Mouse (Mus musculus) forebrain, embryonic 12.5 days (tissue): ENCODE measurements around the gene Defb23. TPM values are rescaled to one million over a fixed set of nuclear protein-coding genes. Genes with fewer than 3 reads are reported as not detected.
"Not testable (repeated sequence)": the region's sequence is repeated elsewhere in the genome, so short reads cannot be mapped to it uniquely, and the experiment has no call there.

Source experiments
- ATAC-seq: fragments of 200-750 bp; cut with Nextera tagmentation; 2 replicates; pipeline ENCODE4 v1.8.0; 2017; ENCODE audit warnings: moderate TSS enrichment; ENCODE audit not compliant: low FRiP score
- H3K27ac ChIP-seq: fragments of 300-500 bp; sonication (generic); 2 replicates; pipeline ENCODE4 v1.5.1; 2016; ENCODE audit warnings: mild to moderate bottlenecking
- H3K27me3 ChIP-seq: fragments of 300-500 bp; sonication (generic); 2 replicates; pipeline ENCODE4 v1.6.1; 2016; ENCODE audit warnings: mild to moderate bottlenecking
- H3K36me3 ChIP-seq: fragments of 300-500 bp; sonication (generic); replicated peaks from 2 replicates; pipeline ENCODE4 v1.6.1; 2016; ENCODE audit warnings: mild to moderate bottlenecking
- H3K4me1 ChIP-seq: fragments of 300-500 bp; sonication (generic); 2 replicates; pipeline ENCODE4 v1.6.1; 2016
- H3K4me2 ChIP-seq: fragments of 300-500 bp; sonication (generic); 2 replicates; pipeline ENCODE4 v1.6.1; 2016; ENCODE audit warnings: mild to moderate bottlenecking, moderate library complexity
- H3K4me3 ChIP-seq: fragments of 300-500 bp; sonication (generic); replicated peaks from 2 replicates; pipeline ENCODE4 v1.5.1; 2016; ENCODE audit warnings: mild to moderate bottlenecking
- H3K9ac ChIP-seq: fragments of 300-500 bp; sonication (generic); 2 replicates; pipeline ENCODE4 v1.6.1; 2016; ENCODE audit warnings: mild to moderate bottlenecking
- H3K9me3 ChIP-seq: fragments of 300-500 bp; sonication (generic); 2 replicates; pipeline ENCODE4 v1.6.1; 2016
- WGBS: fragments of 180-500 bp; shearing (Covaris S2); methylation state at CpG from one replicate; pipeline ENCODE4 v1.1.7; 2016; 5-methylcytosine and 5-hydroxymethylcytosine counted together
- polyA plus RNA-seq: library from polyadenylated mRNA; unstranded; fragments of >200 nt; fragmentation: Nextera tagmentation; extraction: Ambion mirVana; gene quantifications from 2 replicates; pipeline ENCODE4 v1.2.1, GENCODE M21; 2016

The Defb23 gene
- polyA plus RNA-seq, 1 experiment from 2014 or later = not detected

DNA sequence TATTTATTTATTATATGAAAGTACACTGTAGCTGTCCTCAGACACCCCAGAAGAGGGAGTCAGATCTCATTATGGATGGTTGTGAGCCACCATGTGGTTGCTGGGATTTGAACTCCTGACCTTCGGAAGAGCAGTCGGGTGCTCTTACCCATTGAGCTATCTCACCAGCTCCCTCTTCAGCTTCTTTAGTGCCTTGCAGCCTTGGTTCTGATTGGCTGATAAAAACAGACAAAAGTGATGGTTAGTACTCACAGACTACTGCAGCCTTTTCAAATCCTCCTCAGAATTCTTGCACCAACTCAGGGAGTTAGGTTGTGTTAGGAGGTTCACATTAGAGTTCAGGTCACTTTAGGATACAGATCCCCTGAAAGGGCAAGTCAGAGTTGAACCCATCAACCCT lies 35.9 kb downstream of the Defb23 start:
- not testable (repeated sequence) for H3K9ac ChIP-seq, H3K4me2 ChIP-seq, H3K9me3 ChIP-seq, H3K27me3 ChIP-seq, H3K36me3 ChIP-seq, H3K27ac ChIP-seq, H3K4me3 ChIP-seq
- H3K4me1 ChIP-seq = peaks cover 11% of the 10 kb centered on the region
- 0 out of 2 replicates have a peak, but pooled peaks have one; percentile 27 for ATAC-seq
- 94% methylated on average over 2 of the region's 2 CpGs for WGBS

GRCm38 (mm10) chr2:152427493-152427892 lies 36.9 kb downstream of the Defb23 start:
- Histone ChIP-seq H3K4me2 (peak overlapping the region; percentile 35), H3K27ac (no peak overlapping the region), H3K4me3 (no peak overlapping the region), H3K27me3 (no peaks in the 10 kb centered on the region), H3K9ac (peak overlapping the region; percentile 3; the same call in 1 of the 2 replicates), H3K9me3 (no peaks in the 10 kb centered on the region), H3K4me1 (peaks cover 11% of the 10 kb centered on the region), H3K36me3 (no peaks in the 10 kb centered on the region)
- WGBS = 3% methylated on average over 12 of the region's 12 CpGs
- no peak for ATAC-seq

- H3K4me2 ChIP-seq = peak overlapping the region; percentile 87; the same call in 1 of the 2 replicates
- H3K27me3 ChIP-seq = no peaks in the 10 kb centered on the region
- H3K36me3 ChIP-seq = no peaks in the 10 kb centered on the region; the same call in 1 of the 2 replicates
- H3K9ac ChIP-seq = no peak overlapping the region
- WGBS = 94% methylated on average over 3 of the region's 3 CpGs
- H3K4me3 ChIP-seq = no peak overlapping the region
- H3K4me1 ChIP-seq = peaks cover 27% of the 10 kb centered on the region
- H3K9me3 ChIP-seq = peaks cover 4% of the 10 kb centered on the region; the same call in 1 of the 2 replicates
- peak overlapping the region; percentile 96; the same call in 1 of the 2 replicates for H3K27ac ChIP-seq
- ATAC-seq = no peak
Observed at GRCm38 (mm10) chr2:152415786-152416185, 48.6 kb downstream of the Defb23 start.

DNA sequence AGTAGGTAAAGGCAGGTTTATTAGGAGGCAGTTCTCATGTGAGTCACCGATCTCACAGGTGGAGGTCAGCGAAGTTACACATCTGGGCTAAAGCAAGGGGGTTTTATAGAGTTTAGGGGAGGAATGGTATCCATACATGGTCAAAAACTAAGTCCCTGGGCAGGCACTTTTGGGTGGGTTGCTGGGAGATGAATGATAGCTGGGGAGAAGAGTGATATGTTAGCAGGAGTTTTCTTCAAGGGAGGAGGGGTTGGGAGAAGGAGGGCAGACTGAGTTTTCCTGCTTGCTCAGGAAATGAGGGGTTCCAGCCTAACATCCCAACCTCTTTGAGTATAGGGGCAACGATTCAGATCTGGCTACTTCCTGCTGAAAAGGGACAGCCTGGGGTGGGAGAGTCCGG lies 49.1 kb downstream of the Defb23 start, which contains the start of gene 6820408C15Rik:
TSS of gene 6820408C15Rik (plus strand) at position 301 of the 400 bp plus-strand sequence.
- 30% methylated on average over 4 of the region's 4 CpGs for WGBS
- Histone ChIP-seq H3K27me3 (no peaks in the 10 kb centered on the region), H3K27ac (peak within 1 kb of the TSS; percentile 96)

DNA sequence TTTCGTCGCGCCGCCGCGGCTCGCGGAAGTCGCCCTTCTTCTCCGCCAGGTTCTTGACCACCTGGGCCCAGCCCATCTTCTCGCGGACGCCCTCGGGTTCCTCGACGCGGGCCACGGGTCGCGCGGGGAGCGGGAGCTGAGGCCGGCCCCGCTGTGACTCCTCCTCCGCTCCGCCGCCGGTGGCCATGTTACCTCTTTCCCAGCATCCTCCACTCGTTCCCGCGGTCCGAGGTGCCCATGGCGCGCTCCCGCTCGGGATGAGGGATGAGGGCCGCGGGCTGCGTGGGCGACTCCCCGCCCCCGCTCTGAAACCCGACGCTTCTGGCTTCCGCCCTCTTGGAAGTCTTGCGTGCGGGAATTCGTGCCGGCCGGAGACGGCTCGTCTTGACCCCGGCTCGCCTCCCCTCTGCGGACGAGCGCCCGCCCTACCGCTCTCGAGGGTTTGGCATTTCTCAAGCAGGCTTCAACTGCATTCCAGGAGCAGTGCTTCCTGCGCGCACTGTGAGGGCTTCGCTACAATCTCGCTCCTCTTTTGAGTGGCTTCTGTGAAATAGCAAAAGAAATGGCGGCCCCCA lies 49.7 kb downstream of the Defb23 start, which contains the start of gene Zcchc3:
TSS of gene Zcchc3 (minus strand) at position 437 of the 575 bp plus-strand sequence.
- Histone ChIP-seq H3K9me3 (0 out of 2 replicates have a peak, but pooled peaks cover 4% of the 10 kb centered on the region), H3K9ac (peak within 1 kb of the TSS; percentile 98), H3K27me3 (no peaks in the 10 kb centered on the region), H3K36me3 (no peaks in the 10 kb centered on the region; the same call in 1 of the 2 replicates), H3K27ac (peak within 1 kb of the TSS; percentile 96), H3K4me2 (peak within 1 kb of the TSS; percentile 87), H3K4me3 (peak within 1 kb of the TSS; percentile 95), H3K4me1 (peaks cover 38% of the 10 kb centered on the region)
- peak; percentile 80 for ATAC-seq
- under 1% methylated on average over 65 of the region's 65 CpGs for WGBS

More for the DNA sequence above, 49.1 kb downstream of the Defb23 start, which contains the start of gene 6820408C15Rik:
- H3K4me1 ChIP-seq = peaks cover 32% of the 10 kb centered on the region
- H3K36me3 ChIP-seq = no peaks in the 10 kb centered on the region; the same call in 1 of the 2 replicates
- H3K9me3 ChIP-seq = peaks cover 4% of the 10 kb centered on the region; the same call in 1 of the 2 replicates
- peak within 1 kb of the TSS; percentile 98 for H3K9ac ChIP-seq
- H3K4me3 ChIP-seq = peak within 1 kb of the TSS; percentile 95
- no peak for ATAC-seq
- peak within 1 kb of the TSS; percentile 87 for H3K4me2 ChIP-seq

DNA sequence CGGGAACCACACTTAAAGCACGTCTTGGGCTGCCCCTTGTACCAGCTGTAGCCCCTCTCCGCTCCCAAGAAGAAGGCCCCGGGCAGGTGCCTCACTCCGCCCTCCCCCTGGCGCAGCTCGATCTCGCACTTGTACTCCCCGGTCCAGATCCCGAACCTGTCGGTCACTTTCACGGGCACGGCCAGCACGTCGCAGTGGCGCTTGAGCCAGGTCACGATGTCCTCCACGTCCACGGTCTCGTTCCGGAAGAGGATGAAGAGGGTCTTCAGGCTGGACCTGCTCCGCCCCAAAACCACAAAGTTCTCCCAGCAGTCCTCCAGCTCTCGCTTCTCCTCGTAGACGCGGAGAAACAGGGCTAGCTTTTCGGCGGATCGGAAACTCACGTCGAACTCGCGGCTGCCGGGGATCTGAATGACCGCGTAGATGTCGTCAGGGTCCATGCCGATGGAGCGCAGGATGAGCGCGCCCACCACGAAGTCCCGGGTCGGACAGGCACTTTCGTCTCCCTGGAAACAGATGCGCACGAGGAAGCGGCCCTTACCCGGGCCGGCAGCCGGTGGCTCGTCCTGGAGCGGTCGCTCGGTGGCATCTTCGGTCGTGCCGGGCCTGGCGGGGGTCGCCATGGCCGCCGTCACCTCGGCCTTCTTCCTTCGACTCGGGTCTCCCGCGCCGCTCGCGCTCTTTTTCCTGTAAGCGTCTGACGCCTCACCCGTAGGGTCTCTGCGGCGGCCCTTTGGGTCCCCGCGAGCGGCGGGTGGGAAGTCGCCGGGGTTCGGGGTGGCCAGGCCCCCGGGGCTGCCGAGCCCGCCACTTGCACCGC lies 50.4 kb downstream of the Defb23 start:
- peak; percentile 17; the same call in 1 of the 2 replicates for ATAC-seq
- under 1% methylated on average over 83 of the region's 86 CpGs for WGBS
- Histone ChIP-seq H3K4me2 (peak overlapping the region; percentile 87), H3K9ac (peak overlapping the region; percentile 98), H3K27me3 (no peaks in the 10 kb centered on the region), H3K4me3 (peak overlapping the region; percentile 95), H3K9me3 (0 out of 2 replicates have a peak, but pooled peaks cover 4% of the 10 kb centered on the region), H3K36me3 (no peaks in the 10 kb centered on the region; the same call in 1 of the 2 replicates), H3K27ac (peak overlapping the region; percentile 96), H3K4me1 (peaks cover 41% of the 10 kb centered on the region)

DNA sequence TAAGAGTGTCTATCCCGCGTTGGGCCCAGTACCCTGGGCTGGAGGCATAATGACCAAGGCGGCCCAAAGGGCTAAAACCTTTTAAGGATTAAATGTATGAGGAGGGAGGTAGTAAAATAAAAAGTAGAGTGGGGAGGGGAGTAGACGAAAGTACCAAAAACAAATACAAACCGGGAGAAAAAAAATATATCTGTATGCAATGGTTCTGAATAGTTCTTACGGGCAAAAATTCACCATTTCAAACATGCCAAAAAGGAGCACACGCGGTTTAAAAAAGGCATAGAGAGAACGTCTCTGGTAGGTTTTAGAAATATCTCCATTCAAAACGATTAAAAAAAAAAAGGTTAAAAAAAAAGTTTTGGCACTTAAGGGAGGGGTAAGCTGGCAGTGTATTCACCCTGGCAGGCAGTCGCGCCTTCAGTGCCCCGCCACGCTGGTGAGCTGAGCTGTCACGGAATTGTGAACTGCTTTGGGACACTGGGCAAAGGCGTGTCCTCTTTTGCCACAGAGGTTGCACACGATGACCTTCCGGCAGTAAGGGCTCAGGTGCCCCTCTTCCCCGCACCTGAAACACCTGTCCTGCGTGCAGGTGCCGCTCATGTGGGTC lies 51.2 kb downstream of the Defb23 start:
- Histone ChIP-seq H3K4me3 (peak overlapping the region; percentile 95), H3K36me3 (no peaks in the 10 kb centered on the region; the same call in 1 of the 2 replicates), H3K27ac (peak overlapping the region; percentile 96), H3K4me1 (peaks cover 41% of the 10 kb centered on the region), H3K9ac (peak overlapping the region; percentile 98), H3K9me3 (0 out of 2 replicates have a peak, but pooled peaks cover 4% of the 10 kb centered on the region), H3K27me3 (no peaks in the 10 kb centered on the region), H3K4me2 (peak overlapping the region; percentile 87)
- ATAC-seq = no peak
- under 1% methylated on average over 21 of the region's 21 CpGs for WGBS

GRCm38 (mm10) chr2:152412526-152413157 lies 51.8 kb downstream of the Defb23 start:
- WGBS = 2% methylated on average over 15 of the region's 15 CpGs

GRCm38 (mm10) chr2:152411471-152411870 lies 52.9 kb downstream of the Defb23 start:
- Histone ChIP-seq H3K9ac (peak overlapping the region; percentile 98), H3K27me3 (no peaks in the 10 kb centered on the region), H3K9me3 (0 out of 2 replicates have a peak, but pooled peaks cover 4% of the 10 kb centered on the region), H3K27ac (peak overlapping the region; percentile 96), H3K36me3 (no peaks in the 10 kb centered on the region; the same call in 1 of the 2 replicates), H3K4me1 (peaks cover 44% of the 10 kb centered on the region), H3K4me2 (peak overlapping the region; percentile 87), H3K4me3 (peak overlapping the region; percentile 95)
- 3% methylated on average over 7 of the region's 7 CpGs for WGBS
- ATAC-seq = no peak

More at GRCm38 (mm10) chr2:152412526-152413157, 51.8 kb downstream of the Defb23 start:
- H3K9me3 ChIP-seq = 0 out of 2 replicates have a peak, but pooled peaks cover 4% of the 10 kb centered on the region
- H3K4me2 ChIP-seq = peak overlapping the region; percentile 87
- peak overlapping the region; percentile 98 for H3K9ac ChIP-seq
- H3K4me3 ChIP-seq = peak overlapping the region; percentile 95
- peak overlapping the region; percentile 96 for H3K27ac ChIP-seq
- H3K27me3 ChIP-seq = no peaks in the 10 kb centered on the region
- no peaks in the 10 kb centered on the region; the same call in 1 of the 2 replicates for H3K36me3 ChIP-seq
- peaks cover 41% of the 10 kb centered on the region for H3K4me1 ChIP-seq
- no peak for ATAC-seq

GRCm38 (mm10) chr2:152410971-152411371 lies 53.4 kb downstream of the Defb23 start:
- 0% methylated on average over 14 of the region's 15 CpGs for WGBS
- Histone ChIP-seq H3K4me1 (peaks cover 46% of the 10 kb centered on the region), H3K27me3 (no peaks in the 10 kb centered on the region), H3K9ac (peak overlapping the region; percentile 98), H3K4me2 (peak overlapping the region; percentile 87), H3K9me3 (no peaks in the 10 kb centered on the region), H3K4me3 (peak overlapping the region; percentile 95), H3K27ac (peak overlapping the region; percentile 96), H3K36me3 (no peaks in the 10 kb centered on the region; the same call in 1 of the 2 replicates)
- ATAC-seq = peak; percentile 81

DNA sequence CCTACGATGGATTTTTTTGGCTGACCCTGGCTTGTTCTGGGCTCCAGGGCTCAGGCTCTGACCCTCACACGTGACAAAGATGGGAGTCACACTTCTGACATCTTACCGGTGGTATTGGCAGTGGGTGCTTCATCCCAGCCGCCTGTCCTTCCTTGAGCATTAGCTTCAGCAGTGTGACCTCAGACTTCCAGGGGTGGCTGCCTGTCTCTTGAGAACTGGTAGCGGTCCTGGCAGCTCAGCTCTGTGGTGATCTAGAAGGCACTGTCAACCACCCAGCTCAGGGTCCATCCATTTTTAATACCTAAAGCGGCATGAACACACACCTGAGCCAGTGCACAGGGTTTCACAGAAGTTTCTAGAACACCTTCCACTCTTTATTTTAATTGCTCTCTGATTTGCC lies 54.6 kb downstream of the Defb23 start:
- Histone ChIP-seq H3K27me3 (no peaks in the 10 kb centered on the region), H3K9me3 (no peaks in the 10 kb centered on the region), H3K4me2 (peak overlapping the region; percentile 87; the same call in 1 of the 2 replicates), H3K27ac (peak overlapping the region; percentile 96), H3K4me1 (peaks cover 47% of the 10 kb centered on the region), H3K36me3 (no peaks in the 10 kb centered on the region), H3K4me3 (no peak overlapping the region), H3K9ac (peak overlapping the region; percentile 18; the same call in 1 of the 2 replicates)
- no peak for ATAC-seq
- whole genome bisulfite sequencing = 82% methylated on average over 6 of the region's 6 CpGs
